Mouse (Mus musculus): ENCODE measurements at regions not wholly inside any gene's neighbourhood (a gene's known extent, or its start where the extent isn't known, plus 50 kb on each side); places are given as distances from the start of the nearest gene placed in this dataset.

- no peak for DNase-seq
These were observed 56.9 kb upstream of the Ldoc1 start for GRCm38 (mm10) chrX:61652377-61652776.

- peak; percentile 28 for DNase-seq
These were observed 56.2 kb upstream of the Ldoc1 start for GRCm38 (mm10) chrX:61653077-61653476.

Measured in cerebellum, adult 8-10 months (tissue).